Mouse (Mus musculus): ENCODE results near the gene Sgo2a. TPM values are rescaled to one million over a fixed set of nuclear protein-coding genes. Genes with fewer than 3 reads are reported as not detected.

The Sgo2a gene
- polyA plus RNA-seq, 1 experiment from 2014 or later: 9.5 TPM

DNA sequence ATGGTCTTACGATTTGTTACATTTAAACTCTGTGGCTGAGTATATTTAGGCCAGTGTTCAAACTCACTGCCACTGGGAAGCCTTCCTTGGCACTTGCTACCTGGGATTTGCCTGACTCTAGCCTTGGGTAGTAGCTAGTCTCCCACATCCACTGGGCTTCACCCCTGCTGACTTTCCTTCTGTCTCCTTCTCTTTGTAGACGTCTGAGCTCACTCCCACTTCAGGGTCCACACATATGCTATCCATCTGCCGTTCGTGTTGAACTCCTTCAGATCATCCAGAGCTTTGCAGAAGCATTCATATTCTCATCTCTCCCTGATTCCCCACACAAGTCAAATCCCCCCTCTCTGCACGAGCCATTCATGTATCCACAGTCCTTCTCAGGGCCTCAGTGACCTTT lies 49.8 kb downstream of the Sgo2a start:
- H3K9ac ChIP-seq (replicated peaks): no peak overlapping the region
- H3K9me3 ChIP-seq: no peaks in the 10 kb centered on the region
- no peaks in the 10 kb centered on the region for H3K27me3 ChIP-seq
- H3K4me1 ChIP-seq: peaks cover 13% of the 10 kb centered on the region
- no peak overlapping the region for H3K4me2 ChIP-seq (replicated peaks)
- no peaks in the 10 kb centered on the region for H3K36me3 ChIP-seq
- WGBS: 68% methylated on average over 5 of the region's 5 CpGs
- no peak overlapping the region for H3K4me3 ChIP-seq
- no peak for ATAC-seq (replicated peaks)
- no peak overlapping the region for H3K27ac ChIP-seq (replicated peaks)

DNA sequence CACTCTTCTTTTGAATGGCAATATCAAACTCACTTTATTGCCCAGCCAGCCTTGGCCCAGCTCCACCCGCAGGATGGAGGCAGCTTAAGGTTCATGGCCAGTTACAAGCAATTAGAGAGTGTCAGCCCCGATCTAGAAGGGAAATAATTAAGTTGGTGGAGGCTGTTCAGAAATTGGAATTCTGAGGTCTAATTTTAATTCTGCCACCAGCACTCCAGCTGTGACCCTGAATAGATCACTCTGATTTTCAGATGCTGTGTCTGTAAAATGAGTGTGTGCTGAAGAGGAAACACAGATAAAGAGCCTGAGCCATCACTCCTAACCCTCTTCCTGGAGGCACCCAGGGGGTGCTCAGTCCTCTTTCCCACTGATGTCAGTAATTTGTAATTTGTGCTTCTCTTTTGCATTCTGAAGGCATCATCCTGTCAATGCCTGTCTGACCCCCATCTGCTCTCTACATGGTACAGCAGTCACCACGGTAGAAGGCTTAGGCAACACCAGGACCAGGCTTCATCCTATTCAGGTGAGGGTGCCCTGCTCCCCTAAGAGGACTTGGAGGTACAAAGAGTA lies 51.0 kb downstream of the Sgo2a start:
- H3K27ac ChIP-seq (replicated peaks): peak overlapping the region; percentile 61
- peaks cover 13% of the 10 kb centered on the region for H3K4me1 ChIP-seq
- H3K4me2 ChIP-seq (replicated peaks): no peak overlapping the region
- no peaks in the 10 kb centered on the region for H3K36me3 ChIP-seq
- 13% methylated on average over 3 of the region's 3 CpGs for WGBS
- H3K4me3 ChIP-seq: no peak overlapping the region
- H3K9ac ChIP-seq (replicated peaks): no peak overlapping the region
- no peaks in the 10 kb centered on the region for H3K27me3 ChIP-seq
- ATAC-seq (replicated peaks): peak; percentile 65
- no peaks in the 10 kb centered on the region for H3K9me3 ChIP-seq

DNA sequence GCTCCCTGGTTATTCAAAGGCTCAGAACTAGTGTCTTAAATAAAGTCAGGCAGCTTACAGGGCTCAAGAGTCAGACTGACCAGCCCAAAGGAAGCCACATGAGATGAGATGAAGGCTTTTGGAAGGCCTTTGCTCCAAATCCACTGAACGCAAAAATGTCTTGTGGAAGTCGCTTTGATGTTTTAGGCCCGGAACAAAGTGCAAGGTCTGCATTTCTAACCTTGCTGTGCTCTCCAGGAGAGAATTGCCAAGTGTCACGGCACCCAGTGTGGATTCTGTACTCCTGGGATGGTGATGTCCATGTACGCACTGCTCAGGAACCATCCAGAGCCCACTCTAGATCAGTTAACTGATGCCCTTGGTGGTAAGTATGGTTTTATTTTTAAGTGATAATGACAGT lies 53.4 kb downstream of the Sgo2a start:
- no peaks in the 10 kb centered on the region for H3K36me3 ChIP-seq
- no peak overlapping the region for H3K4me3 ChIP-seq
- H3K4me2 ChIP-seq (replicated peaks): no peak overlapping the region
- H3K27me3 ChIP-seq: no peaks in the 10 kb centered on the region
- H3K9me3 ChIP-seq: no peaks in the 10 kb centered on the region
- 89% methylated on average over 5 of the region's 5 CpGs for WGBS
- peaks cover 13% of the 10 kb centered on the region for H3K4me1 ChIP-seq
- no peak overlapping the region for H3K27ac ChIP-seq (replicated peaks)
- ATAC-seq (replicated peaks): no peak
- no peak overlapping the region for H3K9ac ChIP-seq (replicated peaks)

DNA sequence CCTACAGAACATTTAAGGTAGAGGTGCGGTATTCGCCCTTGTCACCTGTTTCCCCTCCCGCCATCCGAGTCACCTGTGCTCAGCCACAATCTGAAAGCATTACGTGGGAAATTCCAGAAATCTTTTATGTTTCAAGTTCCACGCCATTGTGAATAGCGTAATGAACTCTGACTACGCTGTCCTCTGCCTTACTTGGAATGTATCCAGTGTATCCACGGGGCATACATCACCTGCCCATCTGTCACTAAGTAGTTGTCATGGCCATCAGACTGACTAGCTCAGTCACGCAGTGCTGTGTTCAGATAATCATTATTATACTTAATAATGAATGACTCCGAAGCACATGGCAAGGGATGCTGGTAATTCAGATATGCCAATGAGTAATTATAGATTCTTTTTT lies 59.8 kb downstream of the Sgo2a start:
- Histone ChIP-seq H3K9ac (replicated peaks) (no peak overlapping the region), H3K27ac (replicated peaks) (no peak overlapping the region), H3K27me3 (no peaks in the 10 kb centered on the region), H3K4me3 (no peak overlapping the region), H3K9me3 (no peaks in the 10 kb centered on the region), H3K36me3 (no peaks in the 10 kb centered on the region), H3K4me2 (replicated peaks) (no peak overlapping the region), H3K4me1 (0 out of 2 replicates have a peak, but pooled peaks cover 7% of the 10 kb centered on the region)
- WGBS: 77% methylated on average over 11 of the region's 11 CpGs
- ATAC-seq (replicated peaks): no peak

DNA sequence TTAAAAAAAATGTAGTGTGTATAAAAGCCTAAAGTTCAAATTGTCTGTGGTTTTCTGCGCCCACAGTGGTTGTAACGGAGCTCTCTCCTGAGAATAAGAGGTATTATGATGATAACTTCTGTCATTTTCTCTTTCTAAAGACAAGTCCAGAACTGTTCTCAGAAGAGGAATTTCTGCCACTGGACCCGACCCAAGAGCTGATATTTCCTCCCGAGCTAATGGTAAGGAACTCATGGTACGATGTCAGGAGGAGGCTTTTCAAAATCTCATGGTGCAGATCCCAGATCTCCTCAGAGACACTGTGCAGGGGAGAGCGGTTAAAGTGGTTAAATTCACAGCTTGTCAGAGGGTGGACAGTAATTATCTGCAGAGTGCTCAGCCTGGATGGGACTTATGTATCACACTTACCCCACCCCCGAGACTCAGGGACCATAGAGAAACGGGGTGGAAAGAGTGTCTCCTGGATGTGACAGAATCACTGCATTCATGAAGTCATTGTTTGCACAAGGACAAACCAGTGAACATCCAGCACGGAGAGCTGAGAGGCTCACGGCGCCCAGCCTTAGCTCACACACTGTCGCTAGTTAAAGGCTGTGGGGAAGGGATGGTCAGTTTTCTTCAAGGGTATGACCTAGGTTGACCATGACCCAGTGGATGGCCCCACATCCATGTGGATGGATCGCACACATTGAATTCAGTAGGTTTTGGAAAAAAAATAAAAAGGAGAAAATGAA lies 60.5 kb downstream of the Sgo2a start:
- Histone ChIP-seq H3K4me1 (0 out of 2 replicates have a peak, but pooled peaks cover 7% of the 10 kb centered on the region), H3K36me3 (no peaks in the 10 kb centered on the region), H3K9me3 (no peaks in the 10 kb centered on the region), H3K27ac (replicated peaks) (no peak overlapping the region), H3K9ac (replicated peaks) (no peak overlapping the region), H3K4me2 (replicated peaks) (no peak overlapping the region), H3K4me3 (no peak overlapping the region), H3K27me3 (no peaks in the 10 kb centered on the region)
- WGBS: 83% methylated on average over 13 of the region's 13 CpGs
- no peak for ATAC-seq (replicated peaks)

DNA sequence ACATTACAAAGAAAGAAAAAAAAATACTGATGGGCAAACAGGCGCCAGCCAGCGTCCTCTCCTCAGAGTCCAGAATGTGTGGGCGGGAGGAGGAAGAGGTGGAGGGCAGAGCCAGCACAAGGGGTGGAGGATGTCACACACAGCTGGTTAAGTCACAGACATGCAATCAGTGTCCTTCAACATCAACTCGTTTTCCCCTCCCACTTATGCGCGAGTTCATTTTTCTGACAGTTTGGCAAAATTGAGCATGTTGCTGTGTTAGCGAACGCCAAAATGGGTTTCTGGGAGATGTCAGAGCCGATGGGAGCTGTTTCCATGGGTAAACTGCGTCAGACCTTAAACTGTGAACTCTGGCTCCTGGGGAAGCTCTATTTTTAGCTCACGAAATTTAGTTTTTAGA lies 61.2 kb downstream of the Sgo2a start:
- Histone ChIP-seq H3K4me1 (0 out of 2 replicates have a peak, but pooled peaks cover 7% of the 10 kb centered on the region), H3K4me2 (replicated peaks) (no peak overlapping the region), H3K36me3 (no peaks in the 10 kb centered on the region), H3K9ac (replicated peaks) (no peak overlapping the region), H3K9me3 (no peaks in the 10 kb centered on the region), H3K4me3 (no peak overlapping the region), H3K27me3 (no peaks in the 10 kb centered on the region), H3K27ac (replicated peaks) (no peak overlapping the region)
- ATAC-seq (replicated peaks): peak; percentile 43
- 72% methylated on average over 11 of the region's 11 CpGs for WGBS

DNA sequence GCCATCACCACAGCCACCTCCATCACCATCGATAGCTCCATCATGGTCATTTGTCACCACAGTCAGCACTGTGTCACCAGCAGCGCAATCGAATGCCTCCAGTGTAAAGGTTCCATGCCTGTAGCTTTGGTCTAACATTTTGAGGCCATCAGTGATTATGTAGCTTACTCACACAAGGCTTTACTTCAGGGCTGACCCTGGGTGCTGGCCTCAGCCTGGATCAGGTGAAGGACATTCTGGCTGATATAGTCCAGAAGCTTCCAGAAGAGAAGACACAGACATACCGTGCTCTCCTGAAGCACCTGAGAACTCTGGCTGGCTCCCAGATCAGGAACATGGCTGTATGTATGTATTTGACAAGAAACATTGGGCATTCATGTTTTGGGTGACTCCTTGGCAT lies 63.1 kb downstream of the Sgo2a start:
- WGBS: 96% methylated on average over 4 of the region's 4 CpGs
- Histone ChIP-seq H3K27me3 (no peaks in the 10 kb centered on the region), H3K27ac (replicated peaks) (no peak overlapping the region), H3K4me2 (replicated peaks) (no peak overlapping the region), H3K9ac (replicated peaks) (no peak overlapping the region), H3K4me3 (no peak overlapping the region), H3K36me3 (no peaks in the 10 kb centered on the region), H3K9me3 (no peaks in the 10 kb centered on the region), H3K4me1 (0 out of 2 replicates have a peak, but pooled peaks cover 7% of the 10 kb centered on the region)
- no peak for ATAC-seq (replicated peaks)

DNA sequence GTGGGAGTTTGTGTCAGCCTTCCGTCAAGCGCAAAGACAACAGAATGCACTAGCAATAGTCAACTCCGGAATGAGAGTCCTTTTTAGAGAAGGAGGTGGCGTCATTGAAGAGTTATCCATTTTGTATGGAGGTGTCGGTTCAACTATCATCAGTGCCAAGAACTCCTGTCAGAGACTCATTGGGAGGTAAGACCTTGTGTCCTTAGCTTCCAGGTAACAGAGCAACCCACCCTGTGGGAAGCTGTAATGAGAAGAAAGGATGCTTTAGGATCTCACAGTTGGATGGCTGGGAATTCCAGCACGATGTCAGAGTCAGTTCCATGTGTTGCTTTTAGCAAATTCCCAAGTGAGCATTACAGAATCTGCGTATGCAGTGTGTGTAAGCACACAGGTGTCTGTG lies 66.4 kb downstream of the Sgo2a start:
- H3K27ac ChIP-seq (replicated peaks): no peak overlapping the region
- WGBS: 86% methylated on average over 7 of the region's 7 CpGs
- no peak overlapping the region for H3K4me2 ChIP-seq (replicated peaks)
- ATAC-seq (replicated peaks): no peak
- H3K4me1 ChIP-seq: no peaks in the 10 kb centered on the region
- H3K4me3 ChIP-seq: no peak overlapping the region
- H3K36me3 ChIP-seq: no peaks in the 10 kb centered on the region
- H3K9me3 ChIP-seq: no peaks in the 10 kb centered on the region
- H3K9ac ChIP-seq (replicated peaks): no peak overlapping the region
- no peaks in the 10 kb centered on the region for H3K27me3 ChIP-seq

DNA sequence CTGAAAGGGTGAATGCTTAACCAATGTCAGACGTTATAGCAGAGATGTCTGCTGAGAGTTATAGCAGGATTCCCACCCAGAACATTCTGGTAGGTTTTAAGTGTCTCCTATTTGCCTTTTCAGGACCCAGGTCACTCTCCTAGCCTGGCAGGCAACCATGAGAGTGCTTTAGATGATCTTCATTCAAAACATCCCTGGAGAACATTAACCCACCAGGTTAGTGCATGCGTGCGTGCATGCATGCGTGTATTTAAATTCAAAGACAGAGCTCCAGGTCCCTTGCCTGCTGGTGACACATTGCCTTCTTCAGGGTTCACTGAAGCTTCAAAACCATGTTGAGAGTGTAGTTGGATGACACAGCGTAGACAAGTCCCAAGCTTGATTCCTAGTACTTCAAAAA lies 69.4 kb downstream of the Sgo2a start:
- no peaks in the 10 kb centered on the region for H3K4me1 ChIP-seq
- no peaks in the 10 kb centered on the region for H3K36me3 ChIP-seq
- H3K4me3 ChIP-seq: no peak overlapping the region
- no peak overlapping the region for H3K9ac ChIP-seq (replicated peaks)
- 94% methylated on average over 5 of the region's 5 CpGs for WGBS
- H3K27ac ChIP-seq (replicated peaks): no peak overlapping the region
- no peak for ATAC-seq (replicated peaks)
- H3K4me2 ChIP-seq (replicated peaks): no peak overlapping the region
- H3K9me3 ChIP-seq: no peaks in the 10 kb centered on the region
- no peaks in the 10 kb centered on the region for H3K27me3 ChIP-seq

DNA sequence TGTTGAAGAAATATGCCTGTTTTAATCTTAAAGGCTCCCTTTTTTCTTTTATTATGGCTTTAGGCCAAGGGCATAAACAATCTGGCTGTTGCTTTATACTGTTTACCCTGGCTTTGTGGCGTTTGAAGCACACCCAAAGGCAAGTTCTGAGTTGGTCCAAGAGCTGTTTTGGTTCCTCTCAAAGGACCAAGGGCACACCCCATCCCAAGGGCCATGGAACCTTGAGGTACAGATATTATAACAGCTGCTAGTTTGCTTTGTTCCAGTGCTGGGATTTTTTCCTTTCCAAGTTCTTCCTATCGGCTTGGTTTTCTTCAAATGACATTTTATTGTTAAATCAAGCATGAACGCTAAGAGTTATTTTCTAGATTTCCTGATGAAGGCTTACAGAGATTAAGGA lies 69.8 kb downstream of the Sgo2a start:
- Histone ChIP-seq H3K4me1 (no peaks in the 10 kb centered on the region), H3K4me3 (no peak overlapping the region), H3K27me3 (no peaks in the 10 kb centered on the region), H3K36me3 (no peaks in the 10 kb centered on the region), H3K4me2 (replicated peaks) (no peak overlapping the region), H3K9ac (replicated peaks) (no peak overlapping the region), H3K27ac (replicated peaks) (no peak overlapping the region), H3K9me3 (no peaks in the 10 kb centered on the region)
- 63% methylated on average over 3 of the region's 3 CpGs for WGBS
- ATAC-seq (replicated peaks): no peak

DNA sequence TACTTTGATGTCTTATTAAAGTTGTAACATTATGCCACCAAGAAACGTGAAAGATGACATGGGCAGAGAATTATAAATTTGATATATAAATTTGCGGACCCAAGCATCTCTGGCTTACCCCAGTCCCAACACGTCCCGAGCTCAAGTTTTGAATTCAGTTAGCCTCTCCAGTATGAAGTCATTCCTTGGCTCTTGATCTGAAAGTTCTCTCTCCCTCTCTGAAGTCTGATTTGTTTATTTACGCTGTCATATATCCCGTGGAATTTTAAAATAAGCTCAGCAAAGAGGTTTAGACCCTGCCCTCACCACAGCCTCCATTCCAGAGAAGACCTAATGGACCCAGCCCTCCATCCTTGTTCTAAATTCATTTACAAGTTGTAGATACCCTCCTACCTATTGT lies 73.4 kb downstream of the Sgo2a start:
- Histone ChIP-seq H3K9me3 (no peaks in the 10 kb centered on the region), H3K9ac (replicated peaks) (no peak overlapping the region), H3K4me2 (replicated peaks) (no peak overlapping the region), H3K4me1 (no peaks in the 10 kb centered on the region), H3K4me3 (no peak overlapping the region), H3K27me3 (no peaks in the 10 kb centered on the region), H3K27ac (replicated peaks) (no peak overlapping the region), H3K36me3 (no peaks in the 10 kb centered on the region)
- WGBS: 88% methylated on average over 6 of the region's 6 CpGs
- ATAC-seq (replicated peaks): no peak

DNA sequence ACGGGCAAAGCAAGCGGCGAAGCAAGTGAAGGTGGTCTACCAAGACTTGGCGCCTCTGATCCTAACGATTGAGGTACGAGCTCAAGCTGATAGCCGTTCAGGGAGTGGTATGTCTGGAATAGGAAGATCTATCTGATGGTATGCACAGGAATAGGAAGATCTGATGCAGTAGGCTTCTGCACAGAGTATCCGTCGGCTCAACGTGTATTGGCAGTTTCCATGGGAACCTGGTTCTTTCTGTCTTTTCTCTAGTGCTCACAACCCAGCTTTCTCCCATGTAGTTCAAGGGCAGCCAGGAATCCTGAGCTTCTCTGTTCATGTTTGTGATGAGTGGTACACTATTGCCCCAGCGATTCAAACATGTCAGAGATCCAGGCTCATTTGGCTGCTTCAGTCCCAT lies 74.3 kb downstream of the Sgo2a start:
- no peak overlapping the region for H3K4me2 ChIP-seq (replicated peaks)
- H3K36me3 ChIP-seq: no peaks in the 10 kb centered on the region
- H3K4me1 ChIP-seq: no peaks in the 10 kb centered on the region
- H3K4me3 ChIP-seq: no peak overlapping the region
- no peak overlapping the region for H3K27ac ChIP-seq (replicated peaks)
- WGBS: 86% methylated on average over 11 of the region's 11 CpGs
- no peaks in the 10 kb centered on the region for H3K27me3 ChIP-seq
- no peaks in the 10 kb centered on the region for H3K9me3 ChIP-seq
- ATAC-seq (replicated peaks): peak; percentile 48; the same call in 1 of the 2 replicates
- no peak overlapping the region for H3K9ac ChIP-seq (replicated peaks)

DNA sequence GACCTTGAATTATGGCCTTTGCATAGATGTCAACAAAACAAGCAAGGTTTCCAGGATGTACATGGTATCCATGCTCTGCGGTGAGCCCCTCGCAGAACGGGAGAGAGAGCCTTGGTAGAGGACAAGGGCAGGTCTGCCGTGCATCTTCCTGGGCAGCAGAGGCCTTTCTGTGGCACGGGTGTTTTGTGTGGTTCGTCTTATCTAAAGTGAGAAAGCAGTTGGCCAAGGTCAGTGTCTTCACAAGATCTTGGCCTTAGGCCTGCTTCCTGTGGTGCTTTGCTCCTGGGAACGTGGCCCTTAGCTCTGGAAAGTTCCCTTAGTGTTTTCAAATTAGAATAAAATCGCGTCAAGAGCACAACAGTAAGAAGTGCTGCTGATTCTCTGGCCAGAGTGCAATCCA lies 75.2 kb downstream of the Sgo2a start:
- WGBS: 89% methylated on average over 9 of the region's 9 CpGs
- H3K4me1 ChIP-seq: no peaks in the 10 kb centered on the region
- no peak for ATAC-seq (replicated peaks)

More for the DNA sequence above, 75.2 kb downstream of the Sgo2a start:
- H3K4me3 ChIP-seq: no peak overlapping the region
- no peaks in the 10 kb centered on the region for H3K9me3 ChIP-seq
- no peak overlapping the region for H3K27ac ChIP-seq (replicated peaks)
- no peaks in the 10 kb centered on the region for H3K27me3 ChIP-seq
- no peak overlapping the region for H3K4me2 ChIP-seq (replicated peaks)
- no peak overlapping the region for H3K9ac ChIP-seq (replicated peaks)
- no peaks in the 10 kb centered on the region for H3K36me3 ChIP-seq

Data from forebrain, embryonic 15.5 days (tissue).